Mouse (Mus musculus) E14TG2a.4 (cell line): ENCODE results near the gene Mgp.

ENCODE experiments used
- H3K27me3 ChIP-seq: 2 replicates; pipeline ENCODE4 v1.6.1; 2014; ENCODE audit warnings: low read length, control low read depth; ENCODE audit not compliant: insufficient read depth
- H3K36me3 ChIP-seq: 2 replicates; pipeline ENCODE4 v1.6.1; 2014; ENCODE audit warnings: low read length, control low read depth; ENCODE audit not compliant: insufficient read depth
- H3K4me1 ChIP-seq: replicated peaks from 2 replicates; pipeline ENCODE4 v1.6.1; 2014; ENCODE audit warnings: low read depth, low read length, control low read depth
- H3K4me3 ChIP-seq: replicated peaks from 2 replicates; pipeline ENCODE4 v1.5.1; 2014; ENCODE audit warnings: mild to moderate bottlenecking, low read length
- H3K9me3 ChIP-seq: 2 replicates; pipeline ENCODE4 v1.6.1; 2014; ENCODE audit warnings: low read length, control low read depth
- CTCF ChIP-seq: conservative IDR thresholded peaks from 2 replicates; pipeline ENCODE4 v1.5.1; 2014; ENCODE audit warnings: low read length
- NANOG ChIP-seq: IDR thresholded peaks from 2 replicates; pipeline ENCODE4 v1.6.1; 2014; ENCODE audit warnings: borderline replicate concordance, low read length, mixed read lengths
- POU5F1 ChIP-seq: IDR thresholded peaks from 2 replicates; pipeline ENCODE4 v1.6.1; 2014; ENCODE audit warnings: low read length, borderline replicate concordance

The Mgp gene

DNA sequence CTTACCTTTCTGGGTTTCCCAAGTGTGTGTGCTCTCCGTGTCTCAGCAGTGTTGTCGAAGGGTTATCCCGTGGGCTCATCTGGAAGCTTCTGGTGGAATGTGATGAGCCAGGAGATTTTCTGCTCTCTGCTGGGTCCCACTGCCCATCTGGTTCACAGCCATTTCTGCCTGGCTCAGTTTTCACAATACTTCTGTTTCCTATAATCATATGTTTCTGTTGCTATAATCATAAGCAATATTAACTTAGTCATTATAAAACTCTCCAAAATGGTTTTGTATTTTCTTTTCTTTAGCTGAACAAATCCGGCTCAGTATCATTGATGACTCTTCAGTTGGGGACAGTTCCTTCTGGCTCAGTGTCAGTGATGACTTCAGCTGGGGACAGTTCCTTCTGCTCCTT lies 40.3 kb downstream of the Mgp start, which contains the start of gene Smco3:
Smco3 (minus strand) TSS at position 101 of the 400 bp plus-strand sequence.
- Histone ChIP-seq H3K4me1 (no peaks in the 10 kb centered on the region), H3K27me3 (0 out of 2 replicates have a peak, but pooled peaks cover 2% of the 10 kb centered on the region), H3K9me3 (no peaks in the 10 kb centered on the region), H3K36me3 (no peaks in the 10 kb centered on the region), H3K4me3 (no peak within 1 kb of the TSS)
- TF ChIP-seq POU5F1 (no peak), NANOG (no peak), CTCF (no peak)

DNA sequence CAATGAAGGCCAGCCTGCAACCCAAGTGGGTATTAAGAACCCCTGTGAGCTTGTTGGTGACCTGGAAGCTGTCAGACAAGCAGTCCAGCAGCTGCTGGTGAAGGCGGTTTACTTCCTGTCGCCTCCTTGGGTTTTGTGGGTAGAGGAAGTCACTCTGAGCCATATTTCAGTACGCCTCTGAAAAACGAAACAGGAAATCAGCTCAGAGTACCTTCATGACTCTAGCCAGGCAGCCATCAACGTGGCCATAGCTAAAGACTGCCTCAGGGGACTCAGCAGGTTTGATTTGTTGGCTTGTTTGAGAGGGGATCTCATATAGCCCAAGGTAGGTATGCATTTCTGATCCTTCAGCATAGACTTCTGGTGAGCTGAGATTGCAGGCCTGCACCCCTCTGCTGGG lies 43.9 kb downstream of the Mgp start:
- Histone ChIP-seq H3K4me1 (peaks cover 4% of the 10 kb centered on the region), H3K9me3 (no peaks in the 10 kb centered on the region), H3K4me3 (no peak overlapping the region), H3K36me3 (no peaks in the 10 kb centered on the region), H3K27me3 (0 out of 2 replicates have a peak, but pooled peaks cover 2% of the 10 kb centered on the region)
- no peak for TF ChIP-seq CTCF
- TF ChIP-seq POU5F1: no peak
- no peak for TF ChIP-seq NANOG

DNA sequence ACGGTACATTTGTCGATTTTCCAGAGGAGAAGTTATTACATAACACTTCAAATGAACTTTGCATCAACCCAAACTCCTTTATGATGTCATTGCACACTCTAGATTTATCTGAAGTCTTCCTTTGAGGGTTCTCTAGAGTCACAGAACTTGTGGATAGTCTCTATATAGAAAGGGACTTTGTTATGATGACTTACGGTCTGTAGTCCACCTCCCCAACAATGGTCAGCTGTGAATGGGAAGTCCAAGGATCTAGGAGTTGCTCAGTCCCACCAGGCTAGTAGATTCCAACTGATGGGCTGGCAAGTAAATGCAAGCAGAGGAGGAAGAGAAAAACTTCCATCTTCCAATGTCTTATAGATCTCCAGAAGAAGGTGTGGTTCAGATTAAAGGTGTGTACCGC lies 46.9 kb downstream of the Mgp start:
- H3K27me3 ChIP-seq: no peaks in the 10 kb centered on the region
- peaks cover 15% of the 10 kb centered on the region for H3K4me1 ChIP-seq
- peak overlapping the region; percentile 96 for H3K4me3 ChIP-seq
- H3K36me3 ChIP-seq: peaks cover 23% of the 10 kb centered on the region
- TF ChIP-seq NANOG: no peak
- TF ChIP-seq CTCF: no peak
- no peak for TF ChIP-seq POU5F1
- no peaks in the 10 kb centered on the region for H3K9me3 ChIP-seq

DNA sequence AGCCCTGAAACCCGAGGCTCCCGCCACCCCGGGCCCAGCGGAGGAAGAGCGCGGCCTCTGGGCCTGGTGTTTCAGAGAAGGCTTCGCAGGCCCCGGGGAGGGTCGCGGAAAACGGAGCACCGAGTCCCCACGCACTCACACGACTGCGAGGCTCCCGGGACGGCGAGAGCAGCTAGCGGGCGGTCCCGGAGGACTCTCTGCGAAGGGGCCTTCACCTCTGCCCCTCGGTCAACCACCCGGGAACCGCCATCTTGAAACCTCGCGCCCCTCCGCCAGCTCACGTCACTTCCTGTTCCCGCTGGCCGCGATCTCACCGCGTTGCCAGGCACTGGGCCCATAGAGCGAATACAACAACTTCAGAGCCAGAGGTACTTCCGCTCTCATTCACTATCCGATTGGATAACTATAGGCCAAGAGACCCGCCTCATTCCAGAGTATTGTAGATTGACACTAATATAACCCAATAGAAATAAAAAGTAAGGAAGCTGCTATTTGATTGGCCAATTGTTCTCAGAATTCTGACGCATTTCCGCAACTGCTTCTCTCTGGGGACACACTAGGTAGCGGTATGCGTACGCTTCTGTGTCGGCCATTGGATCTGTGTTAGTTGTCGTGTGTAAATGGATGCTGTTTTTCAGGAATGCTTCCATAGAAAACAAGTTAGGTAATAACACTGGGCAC lies 47.6 kb downstream of the Mgp start, which contains the start of gene Wbp11:
Wbp11 (minus strand) TSS at position 353 of the 681 bp plus-strand sequence.
- TF ChIP-seq POU5F1: no peak
- no peak for TF ChIP-seq NANOG
- TF ChIP-seq CTCF: no peak
- Histone ChIP-seq H3K4me1 (peaks cover 16% of the 10 kb centered on the region), H3K27me3 (no peaks in the 10 kb centered on the region), H3K4me3 (peak within 1 kb of the TSS; percentile 96), H3K36me3 (peaks cover 26% of the 10 kb centered on the region), H3K9me3 (no peaks in the 10 kb centered on the region)

DNA sequence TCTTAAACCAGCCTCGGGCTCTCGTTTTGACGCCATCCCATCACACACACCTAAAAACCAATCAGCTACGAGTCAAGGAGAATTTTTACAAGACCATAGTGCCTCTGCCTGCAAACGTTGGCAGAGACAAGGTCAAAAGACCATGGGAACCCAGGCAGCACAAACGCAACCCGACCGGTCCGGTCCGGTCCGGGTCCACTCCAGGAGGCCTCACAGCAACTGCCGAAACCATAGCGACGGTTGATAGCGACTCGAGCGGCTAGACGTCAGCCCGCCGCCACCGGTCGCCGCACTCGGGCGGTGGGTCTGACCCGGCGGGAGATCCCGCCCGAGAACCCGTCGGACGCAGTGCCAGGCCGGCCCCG lies 48.1 kb downstream of the Mgp start, which contains the start of gene BC049715:
BC049715 (plus strand) TSS at position 111 of the 365 bp plus-strand sequence.
- Histone ChIP-seq H3K4me1 (peaks cover 22% of the 10 kb centered on the region), H3K4me3 (peak within 1 kb of the TSS; percentile 96), H3K9me3 (no peaks in the 10 kb centered on the region), H3K27me3 (no peaks in the 10 kb centered on the region), H3K36me3 (peaks cover 31% of the 10 kb centered on the region)
- TF ChIP-seq CTCF (no peak), NANOG (no peak), POU5F1 (no peak)

DNA sequence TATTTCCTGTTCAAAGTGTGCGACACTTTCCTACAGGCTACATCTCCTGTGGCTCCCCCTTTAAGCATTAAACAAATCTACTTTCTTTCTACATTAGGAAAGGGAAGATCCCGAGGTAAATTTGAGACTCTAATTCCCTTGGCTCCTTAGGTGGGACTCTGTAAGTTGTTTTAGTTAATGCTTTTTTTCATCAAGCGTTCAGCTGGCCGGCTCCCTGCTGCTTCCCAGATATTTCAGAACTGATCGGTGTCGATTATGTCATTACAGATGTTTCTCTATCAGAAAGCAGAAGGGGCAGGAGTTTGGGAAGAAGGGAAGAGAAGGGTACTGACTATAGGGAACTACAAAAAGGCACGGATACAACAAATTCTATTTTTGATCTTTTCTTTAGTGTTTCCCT lies 48.5 kb downstream of the Mgp start:
- no peaks in the 10 kb centered on the region for H3K27me3 ChIP-seq
- H3K4me3 ChIP-seq: peak overlapping the region; percentile 96
- peaks cover 35% of the 10 kb centered on the region for H3K36me3 ChIP-seq
- no peaks in the 10 kb centered on the region for H3K9me3 ChIP-seq
- peaks cover 25% of the 10 kb centered on the region for H3K4me1 ChIP-seq
- no peak for TF ChIP-seq CTCF
- TF ChIP-seq POU5F1: no peak
- TF ChIP-seq NANOG: no peak

DNA sequence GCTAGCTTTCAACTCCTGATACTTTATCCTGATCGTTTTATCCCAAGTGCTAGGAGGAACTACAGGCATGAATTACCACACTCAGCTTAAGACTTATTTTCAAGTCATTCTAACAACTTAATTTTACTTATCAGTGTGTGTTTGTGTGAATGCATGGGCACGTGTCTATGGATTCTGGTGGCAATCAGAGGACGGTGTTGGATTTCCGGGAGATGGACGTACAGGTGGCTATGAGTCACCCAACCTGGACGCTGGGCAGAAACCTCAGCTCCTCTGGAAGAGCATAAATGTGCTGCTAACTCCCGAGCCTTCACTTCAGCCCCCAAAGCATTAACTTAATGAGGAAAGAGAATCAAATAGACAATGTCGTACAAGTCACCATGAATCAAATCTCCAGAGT lies 50.6 kb downstream of the Mgp start:
- Histone ChIP-seq H3K4me1 (peaks cover 38% of the 10 kb centered on the region), H3K36me3 (peaks cover 56% of the 10 kb centered on the region), H3K9me3 (no peaks in the 10 kb centered on the region), H3K27me3 (no peaks in the 10 kb centered on the region), H3K4me3 (no peak overlapping the region)
- no peak for TF ChIP-seq CTCF
- TF ChIP-seq NANOG: no peak
- TF ChIP-seq POU5F1: no peak
